Mouse (Mus musculus) gastrocnemius, postnatal 14 days (tissue): ENCODE results near the gene Apeh. TPM values are rescaled to one million over a fixed set of nuclear protein-coding genes. Genes with fewer than 3 reads are reported as not detected.

Source experiments
- DNase-seq: peaks from one replicate; pipeline ENCODE4 v3.0.0; 2021; ENCODE audit warnings: mixed read lengths
- intact Hi-C: fragments of 180-260 bp; cut with DNase I; formaldehyde crosslinking; loops from one replicate; pipeline ENCODE4 v1.15.1; 2025; ENCODE audit warnings: low total_unique reads
- total RNA-seq, 2 experiments: library from RNA; stranded (reverse); gene quantifications; 2 replicates each; pipeline ENCODE4 v1.2.3; 2021

Gene Apeh
- total RNA-seq, 2 experiments from 2014 or later, result 37.9 to 38.3 TPM

DNA sequence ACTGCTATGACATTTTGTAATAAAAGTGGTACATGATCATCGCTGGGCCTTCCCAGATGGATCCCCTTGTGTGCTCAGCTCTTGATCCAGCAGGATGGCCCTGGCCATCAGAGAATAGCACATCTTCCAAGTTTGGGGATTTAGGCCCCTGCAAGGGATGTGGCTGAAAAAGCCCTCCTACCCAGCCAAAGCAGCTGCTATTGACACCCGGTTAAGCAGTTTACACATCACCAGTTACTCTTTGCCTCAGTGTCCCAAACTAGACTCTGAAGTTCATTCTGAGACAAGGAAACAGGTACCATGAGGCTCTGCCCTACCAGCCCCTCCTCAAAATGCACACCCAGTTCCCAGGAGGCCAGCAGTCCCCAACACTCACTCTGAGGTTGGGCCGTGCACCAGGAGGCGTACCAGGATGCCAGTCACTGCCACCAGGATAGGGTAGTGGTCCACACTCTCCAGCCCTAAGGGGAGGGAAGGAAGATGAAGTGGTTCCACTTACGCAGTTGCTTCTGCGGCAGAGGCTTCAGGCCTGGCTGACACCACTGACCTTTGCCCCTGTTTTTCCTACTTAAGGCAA, 38.7 kb downstream of the Apeh start:
- DNase-seq, result no peak
- intact Hi-C loops, result no loop called here

DNA sequence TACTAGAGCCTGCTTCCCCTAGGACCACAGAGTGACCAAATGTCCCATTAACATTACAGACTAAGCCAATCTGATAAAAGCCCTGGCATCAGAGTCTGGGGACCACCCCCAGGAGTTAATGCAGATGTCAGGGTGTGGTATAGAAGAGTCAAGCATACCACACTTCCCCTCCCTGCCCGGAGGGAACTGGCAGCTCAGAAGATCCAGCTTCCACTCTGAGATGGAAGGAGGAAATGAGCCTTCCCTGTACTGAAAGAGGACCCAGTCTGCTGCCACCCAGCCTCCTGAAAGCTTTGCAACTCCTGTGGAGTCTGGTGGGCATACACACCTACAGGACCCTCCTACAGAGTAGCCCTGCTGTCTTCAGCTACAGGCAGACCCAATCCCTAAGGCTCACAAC, 39.3 kb downstream of the Apeh start:
- intact Hi-C loops, result no loop called here
- no peak for DNase-seq

DNA sequence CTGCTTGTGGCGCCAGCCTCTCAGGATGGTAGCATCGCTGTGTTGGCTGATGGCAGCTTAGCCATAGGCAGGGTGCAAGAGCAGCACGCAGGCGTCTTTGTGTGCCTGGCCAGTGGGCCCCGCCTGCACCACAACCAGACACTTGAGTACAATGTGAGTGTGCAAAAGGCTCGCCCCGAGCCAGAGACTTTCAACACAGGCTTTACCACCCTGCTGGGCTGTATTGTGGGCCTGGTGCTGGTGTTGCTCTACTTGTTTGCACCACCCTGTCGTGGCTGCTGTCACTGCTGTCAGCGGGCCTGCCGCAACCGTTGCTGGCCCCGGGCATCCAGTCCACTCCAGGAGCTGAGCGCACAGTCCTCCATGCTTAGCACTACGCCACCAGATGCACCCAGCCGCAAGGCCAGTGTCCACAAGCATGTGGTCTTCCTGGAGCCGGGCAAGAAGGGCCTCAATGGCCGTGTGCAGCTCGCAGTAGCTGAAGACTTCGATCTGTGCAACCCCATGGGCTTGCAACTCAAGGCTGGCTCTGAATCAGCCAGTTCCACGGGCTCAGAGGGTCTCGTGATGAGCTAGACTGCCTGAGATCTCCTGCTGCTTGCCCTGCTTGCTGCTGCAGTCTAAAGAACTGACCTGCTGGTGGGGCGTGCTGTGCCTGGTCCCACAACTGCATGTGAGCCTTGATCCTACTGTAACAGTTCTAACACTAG, 39.9 kb downstream of the Apeh start:
- intact Hi-C loops, result no loop called here
- no peak for DNase-seq

DNA sequence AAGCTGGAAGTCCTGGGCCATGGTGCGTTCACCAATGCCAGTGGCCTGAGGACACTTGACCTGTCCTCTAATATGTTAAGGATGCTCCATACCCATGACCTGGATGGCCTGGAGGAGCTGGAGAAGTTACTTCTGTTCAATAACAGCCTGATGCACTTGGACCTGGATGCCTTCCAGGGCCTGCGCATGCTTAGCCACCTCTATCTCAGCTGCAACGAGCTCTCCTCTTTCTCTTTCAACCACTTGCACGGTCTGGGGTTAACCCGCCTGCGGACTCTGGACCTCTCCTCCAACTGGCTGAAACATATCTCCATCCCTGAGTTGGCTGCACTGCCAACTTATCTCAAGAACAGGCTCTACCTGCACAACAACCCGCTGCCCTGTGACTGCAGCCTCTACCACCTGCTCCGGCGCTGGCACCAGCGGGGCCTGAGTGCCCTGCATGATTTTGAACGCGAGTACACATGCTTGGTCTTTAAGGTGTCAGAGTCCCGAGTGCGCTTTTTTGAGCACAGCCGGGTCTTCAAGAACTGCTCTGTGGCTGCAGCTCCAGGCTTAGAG, 40.7 kb downstream of the Apeh start:
- no peak for DNase-seq
- intact Hi-C loops, result no loop called here

DNA sequence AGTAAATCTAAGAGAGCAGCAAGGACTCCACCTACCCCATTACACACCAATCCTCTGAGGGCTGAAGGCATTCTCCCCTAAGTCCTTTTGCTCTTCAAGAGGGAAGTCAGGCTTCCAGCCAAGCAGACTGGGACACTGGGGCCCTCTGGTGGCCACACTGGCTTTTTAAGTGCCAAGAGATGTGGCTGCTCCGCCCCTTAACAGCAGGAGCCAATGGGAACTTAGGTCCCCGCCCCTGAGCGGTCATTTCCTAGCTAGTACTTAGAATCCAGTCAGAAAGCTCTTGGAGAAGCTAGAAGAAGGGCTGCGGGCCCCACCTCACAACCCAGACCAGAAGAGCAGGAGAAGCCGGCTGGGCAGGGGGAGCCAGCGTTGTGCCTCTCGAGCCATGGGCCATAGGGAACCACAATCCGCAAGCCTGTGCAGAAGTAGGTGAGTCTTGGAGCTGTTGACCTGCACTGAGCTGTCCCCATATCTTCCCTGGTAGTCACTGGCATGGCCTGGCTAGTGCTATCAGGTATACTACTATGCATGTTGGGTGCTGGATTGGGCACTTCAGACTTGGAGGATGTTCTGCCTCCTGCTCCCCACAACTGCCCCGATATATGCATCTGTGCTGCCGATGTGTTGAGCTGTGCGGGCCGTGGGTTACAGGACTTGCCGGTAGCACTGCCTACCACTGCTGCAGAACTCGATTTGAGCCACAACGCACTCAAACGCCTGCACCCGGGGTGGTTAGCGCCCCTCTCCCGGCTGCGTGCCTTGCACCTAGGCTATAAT, 41.3 kb downstream of the Apeh start, which contains the start of gene Amigo3:
Gene Amigo3, plus strand, starts transcription at position 275 of the 780 bp plus-strand sequence.
- intact Hi-C loops, result no loop called here
- DNase-seq, result peak; percentile 95

DNA sequence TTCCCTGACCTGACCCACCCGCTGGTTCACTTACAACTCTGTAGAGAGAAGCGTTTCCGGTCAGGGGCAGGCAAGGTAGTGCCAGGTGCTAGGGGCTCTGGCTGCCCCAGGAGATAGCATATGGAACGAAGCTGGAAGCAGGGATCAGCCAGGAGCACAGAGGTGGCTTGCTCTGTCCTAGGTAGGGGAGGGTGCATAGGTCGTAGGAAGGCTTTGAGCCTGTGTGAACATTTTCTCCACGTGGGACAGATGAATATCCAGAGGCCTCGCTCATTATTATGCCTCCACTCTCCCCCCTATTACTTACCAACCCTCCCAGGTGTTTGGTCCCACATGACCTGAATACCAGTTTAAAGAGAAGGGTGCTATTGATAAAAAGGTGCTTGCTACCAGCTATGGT, 42.0 kb downstream of the Apeh start:
- intact Hi-C loops, result no loop called here
- no peak for DNase-seq

DNA sequence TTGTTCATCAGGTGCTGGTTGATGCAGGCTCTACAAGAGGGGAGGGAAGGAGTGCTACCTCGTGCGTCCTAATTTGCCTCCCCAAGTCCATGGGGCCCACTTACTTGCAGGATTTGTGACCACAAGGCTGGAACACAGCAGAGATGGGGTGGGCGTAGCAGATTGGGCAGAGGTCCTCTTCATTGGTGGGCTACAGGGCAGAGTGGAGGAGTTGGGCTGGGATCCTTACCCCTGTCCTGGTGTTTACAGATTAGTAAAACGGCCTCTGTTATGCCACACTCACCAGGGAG, 42.5 kb downstream of the Apeh start:
- intact Hi-C loops, result no loop called here
- no peak for DNase-seq

DNA sequence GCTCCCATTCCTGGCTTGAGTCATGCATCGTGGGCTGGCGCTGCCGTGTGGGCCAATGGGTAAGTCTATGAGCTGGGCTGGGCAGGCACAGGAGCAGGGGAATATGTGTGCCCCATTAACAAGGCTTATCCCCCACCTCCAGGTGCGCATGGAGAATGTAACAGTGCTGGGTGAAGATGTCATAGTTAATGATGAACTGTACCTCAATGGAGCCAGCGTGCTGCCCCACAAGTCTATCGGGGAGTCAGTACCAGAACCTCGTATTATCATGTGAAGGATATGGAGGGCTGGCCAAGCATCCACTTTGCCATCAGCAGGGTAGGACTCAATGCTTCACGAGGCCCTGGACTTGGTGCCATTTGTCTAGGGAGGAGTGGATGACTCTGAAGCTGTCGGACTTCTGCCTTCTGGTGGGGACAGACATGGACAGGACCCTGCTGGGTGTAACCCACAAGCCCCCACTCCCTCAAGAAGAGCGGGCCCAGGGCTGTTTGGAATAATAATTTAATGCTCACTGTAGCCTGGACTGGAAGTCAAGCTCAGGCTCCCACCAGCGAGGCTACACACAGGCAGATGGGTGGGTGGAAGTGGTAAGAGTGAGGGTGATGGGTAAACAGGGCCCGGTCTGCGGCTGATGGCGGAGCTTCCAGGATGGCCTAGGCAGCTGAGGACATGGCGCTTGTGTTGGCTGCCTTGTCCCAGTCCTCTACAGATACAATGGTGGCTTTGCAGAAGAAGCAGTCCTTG, 43.0 kb downstream of the Apeh start:
- no peak for DNase-seq
- intact Hi-C loops, result no loop called here

DNA sequence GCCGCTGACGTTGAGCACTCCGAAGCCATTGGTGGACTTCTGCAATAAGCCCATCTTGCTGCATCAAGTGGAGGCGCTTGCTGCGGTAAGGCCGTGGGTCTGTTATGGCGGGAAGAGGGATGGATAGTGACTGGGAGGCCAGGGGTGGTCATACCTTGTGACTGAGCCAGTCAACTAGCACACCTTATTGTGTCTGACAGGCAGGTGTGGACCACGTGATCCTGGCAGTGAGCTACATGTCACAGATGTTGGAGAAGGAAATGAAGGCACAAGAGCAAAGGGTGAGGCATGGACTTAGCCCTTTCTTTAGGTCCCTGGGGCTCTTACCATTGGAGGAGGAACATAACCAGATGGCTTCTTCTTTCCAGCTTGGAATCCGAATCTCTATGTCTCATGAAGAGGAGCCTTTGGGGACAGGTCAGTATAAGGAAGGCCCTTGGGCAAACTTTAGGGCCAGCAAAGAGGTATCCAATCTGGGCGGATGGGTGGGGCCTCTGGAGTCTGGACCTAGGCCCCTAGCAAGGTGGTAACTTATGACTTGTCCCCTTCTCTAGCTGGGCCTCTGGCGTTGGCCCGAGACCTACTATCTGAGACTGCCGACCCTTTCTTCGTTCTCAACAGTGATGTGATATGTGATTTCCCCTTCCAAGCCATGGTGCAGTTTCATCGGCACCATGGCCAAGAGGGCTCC, 44.7 kb downstream of the Apeh start:
- DNase-seq, result no peak
- intact Hi-C loops, result no loop called here

DNA sequence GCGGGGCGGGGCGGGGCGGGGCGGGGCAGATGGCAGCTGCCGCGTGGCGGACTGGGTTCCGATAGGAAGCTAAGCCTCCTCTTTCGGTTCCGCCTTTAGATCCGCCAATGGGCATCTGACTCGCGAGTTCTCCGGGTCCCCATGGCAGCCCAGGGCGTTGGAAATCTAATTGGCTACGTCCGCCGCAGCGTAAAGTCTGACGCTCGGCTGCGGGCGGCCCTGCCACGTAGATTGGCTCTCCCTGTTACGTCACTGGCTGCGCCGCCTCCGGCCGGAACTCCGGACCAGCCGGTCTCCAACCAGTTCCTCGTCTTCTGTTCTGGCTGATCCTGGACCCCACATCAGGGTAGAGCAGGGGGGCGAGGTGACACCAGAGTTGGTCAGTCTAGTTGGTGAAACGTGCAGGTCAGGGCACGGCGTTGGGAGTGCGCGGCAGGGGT, 45.4 kb downstream of the Apeh start, which contains the start of gene Gmppb:
Gene Gmppb, plus strand, starts transcription at position 227 of the 440 bp plus-strand sequence.
- intact Hi-C loops, result no loop called here
- DNase-seq, result peak; percentile 97

DNA sequence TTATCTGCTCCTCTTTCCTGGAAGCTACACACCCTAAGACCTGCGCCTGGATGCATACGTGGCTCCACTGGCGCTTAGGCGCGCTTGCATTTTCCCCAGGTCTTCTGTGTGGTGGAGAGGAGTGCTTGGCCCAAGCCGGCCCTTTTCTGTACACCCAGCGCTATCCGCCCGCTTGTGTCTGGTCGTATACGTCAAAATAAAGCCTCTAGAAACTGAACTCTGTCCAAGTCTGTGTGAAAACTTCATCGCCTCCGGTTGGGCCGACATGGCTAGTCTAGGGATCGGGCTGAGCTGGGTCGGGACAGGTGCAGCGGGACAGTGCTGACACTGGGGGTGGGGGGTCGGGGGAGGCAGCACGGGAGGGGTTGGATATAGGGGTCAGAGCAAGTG, 45.8 kb downstream of the Apeh start:
- intact Hi-C loops, result no loop called here
- DNase-seq, result no peak

DNA sequence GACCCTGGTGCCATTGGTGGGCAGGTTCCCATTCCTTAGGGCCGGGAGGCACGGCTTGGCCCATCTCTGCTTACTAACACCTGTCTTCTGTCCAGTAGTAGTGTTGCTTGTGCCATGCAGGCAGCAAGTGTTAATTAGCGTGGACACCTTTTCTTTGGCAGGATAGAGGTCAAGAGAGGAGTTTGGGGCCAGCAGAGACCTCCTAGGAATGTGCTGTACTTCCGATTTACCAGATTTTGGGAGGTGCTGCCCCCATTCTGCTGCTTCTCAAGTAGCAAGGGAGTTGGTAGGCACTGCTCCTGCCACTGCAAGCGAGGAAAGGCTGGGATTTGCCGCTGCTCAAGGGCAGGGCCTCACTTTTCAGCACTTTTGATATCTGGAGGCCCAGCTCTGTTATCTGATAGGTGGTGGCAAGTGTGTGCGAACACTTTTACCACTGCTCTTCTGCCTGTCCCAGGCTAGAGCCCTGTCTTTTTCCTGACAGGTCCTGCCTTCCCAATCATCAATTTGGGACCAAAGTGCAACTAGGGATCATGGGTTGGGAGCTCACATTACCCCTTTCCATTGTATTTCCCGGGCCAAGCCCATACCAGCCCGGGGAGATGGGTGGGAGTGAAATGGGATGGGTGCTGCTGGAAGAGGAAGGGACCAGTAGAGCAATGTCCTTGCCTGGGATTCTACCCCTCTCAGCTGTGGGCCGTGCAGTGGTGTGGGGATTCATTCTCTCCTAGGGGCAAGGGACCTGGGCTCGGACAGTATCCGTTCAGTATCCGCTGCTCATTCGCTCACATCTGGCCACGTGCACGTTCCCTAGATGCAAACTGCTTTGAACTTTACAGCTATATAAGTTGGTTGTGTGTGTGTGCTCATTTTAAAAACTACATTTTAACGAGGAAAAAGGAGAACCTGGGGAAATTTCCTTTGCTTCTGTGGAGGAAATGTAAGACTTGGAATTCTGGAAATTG, 46.5 kb downstream of the Apeh start:
- no peak for DNase-seq
- intact Hi-C loops, result no loop called here

DNA sequence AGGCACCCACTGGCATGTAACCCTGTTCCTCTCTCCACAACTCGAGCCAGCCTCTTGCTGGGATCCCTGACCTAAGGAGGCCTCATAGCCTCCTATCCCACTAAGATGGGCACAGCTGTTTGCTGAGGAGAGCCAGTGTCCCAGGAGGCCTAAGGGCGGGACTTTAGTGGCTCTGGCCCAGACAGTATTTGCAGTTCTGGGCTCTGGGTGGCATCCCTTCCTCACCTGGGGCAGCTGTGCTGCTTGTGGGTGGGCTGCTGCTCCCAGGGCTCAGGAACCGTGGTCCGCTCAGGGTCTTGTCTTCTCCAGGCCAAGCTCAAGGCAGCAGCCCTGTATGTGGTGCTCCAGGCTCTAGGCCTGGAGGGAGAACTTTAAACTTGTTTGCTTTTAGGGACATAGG, 47.8 kb downstream of the Apeh start:
- DNase-seq, result no peak
- intact Hi-C loops, result no loop called here

DNA sequence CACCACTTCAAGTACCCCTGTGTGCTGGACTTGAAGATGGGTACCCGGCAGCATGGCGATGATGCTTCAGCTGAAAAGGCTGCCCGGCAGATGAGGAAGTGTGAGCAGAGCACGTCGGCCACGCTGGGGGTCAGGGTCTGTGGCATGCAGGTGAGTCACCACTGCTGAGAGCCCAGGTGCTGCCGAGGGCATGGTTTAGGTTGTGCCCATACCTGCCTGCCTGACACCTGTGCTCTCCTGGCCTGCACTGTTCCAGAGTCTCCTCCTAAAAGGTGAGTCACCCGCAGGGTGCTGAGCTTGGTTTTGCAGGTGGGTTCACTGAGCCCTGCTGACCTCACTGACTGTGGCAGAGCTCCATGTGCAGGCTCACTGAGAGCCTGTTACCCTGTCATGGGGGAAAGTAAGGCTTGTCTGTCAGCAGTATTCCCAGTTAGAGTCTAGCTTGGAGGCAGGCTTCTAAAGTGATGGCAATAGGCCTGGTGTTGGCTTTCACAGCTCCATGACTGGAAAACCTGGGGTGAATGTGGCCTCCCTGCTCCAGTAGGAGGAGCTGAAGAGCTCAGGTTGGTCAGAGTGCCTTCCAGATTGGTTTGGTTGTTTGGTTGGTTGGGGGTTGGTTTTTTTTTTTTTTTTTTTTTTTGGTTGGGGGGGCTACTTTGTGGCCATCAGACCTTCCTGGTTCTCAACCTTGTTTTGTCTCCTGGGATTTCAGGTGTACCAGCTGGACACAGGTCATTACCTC, 49.5 kb downstream of the Apeh start:
- no peak for DNase-seq
- intact Hi-C loops, result no loop called here
